18 mouse cellular contexts compared by ENCODE assay signal in genomic region chr4:99465493-99465892, GRCm38 (mm10).
"Had no signal": no experiment of that assay in that cellular context is flagged by ENCODE, and none has a peak within 500 bp of the region (broad histone marks: within the 10 kb centered on the region; RNA-seq: fewer than 3 reads in every experiment).

No protein-coding gene starts in this region.

- H3K9ac ChIP-seq: liver, embryonic 13.5 days; liver, postnatal 0 days; lung, embryonic 15.5 days; midbrain, embryonic 13.5 days; neural tube, embryonic 12.5 days; stomach, embryonic 15.5 days had no signal

- ATAC-seq: intestine, embryonic 16.5 days; liver, postnatal 0 days; midbrain, embryonic 13.5 days had no signal

- H3K4me2 ChIP-seq: liver, embryonic 13.5 days; lung, embryonic 15.5 days; midbrain, embryonic 13.5 days; neural tube, embryonic 12.5 days; stomach, embryonic 15.5 days had no signal

- DNase-seq: kidney, adult 2 months; kidney, postnatal 36 days; layer of hippocampus, adult 9-11 months; layer of hippocampus, postnatal 36 days; liver; liver, embryonic 13.5 days; liver, postnatal 0 days; lung, postnatal 14 days; thymus, adult 2 months; thymus, postnatal 25 days had no signal

- H3K9me3 ChIP-seq: liver, embryonic 13.5 days; lung, embryonic 15.5 days; midbrain, embryonic 13.5 days; neural tube, embryonic 12.5 days; stomach, embryonic 15.5 days had no signal

- H3K27me3 ChIP-seq: liver, embryonic 13.5 days; lung, embryonic 15.5 days; megakaryocyte, embryonic 14.5 days; stomach, embryonic 15.5 days had no signal

- H3K27ac ChIP-seq: kidney, postnatal 0 days; liver, embryonic 13.5 days; lung, embryonic 15.5 days; macrophage; midbrain, embryonic 13.5 days; neural tube, embryonic 12.5 days; stomach, embryonic 15.5 days had no signal

- H3K4me1 ChIP-seq: liver, embryonic 13.5 days; lung, embryonic 15.5 days; megakaryocyte, embryonic 14.5 days; midbrain, embryonic 13.5 days; neural tube, embryonic 12.5 days; stomach, embryonic 15.5 days had no signal

- H3K4me3 ChIP-seq: liver, embryonic 13.5 days; lung, embryonic 15.5 days; megakaryocyte, embryonic 14.5 days; midbrain, embryonic 13.5 days; neural tube, embryonic 12.5 days; stomach, embryonic 15.5 days had no signal

- H3K36me3 ChIP-seq: liver, embryonic 13.5 days; lung, embryonic 15.5 days; midbrain, embryonic 13.5 days; neural tube, embryonic 12.5 days; stomach, embryonic 15.5 days had no signal
